Mouse (Mus musculus): Measurements from ENCODE around the gene Klhl29. TPM values are rescaled to one million over a fixed set of nuclear protein-coding genes. Genes with fewer than 3 reads are reported as not detected.

Klhl29 gene
- total RNA-seq, 2 experiments from 2014 or later, result 39.9 to 42.8 TPM

- no peak for DNase-seq
These were observed 118.3 kb downstream of the Klhl29 start for GRCm38 (mm10) chr12:5257174-5257573.

GRCm38 (mm10) chr12:5255079-5255478 is 120.4 kb downstream of the Klhl29 start:
- peak; percentile 48 for DNase-seq
- intact Hi-C loops (cut with DNase I), result no loop called here

More at GRCm38 (mm10) chr12:5257174-5257573, 118.3 kb downstream of the Klhl29 start:
- intact Hi-C loops (cut with DNase I), result no loop called here

GRCm38 (mm10) chr12:5254246-5254982 is 121.1 kb downstream of the Klhl29 start:
- DNase-seq, result no peak
- intact Hi-C loops (cut with DNase I), result no loop called here

GRCm38 (mm10) chr12:5253289-5254005 is 122.0 kb downstream of the Klhl29 start:
- peak; percentile 69 for DNase-seq
- intact Hi-C loops (cut with DNase I), result no loop called here

GRCm38 (mm10) chr12:5252569-5252968 is 122.9 kb downstream of the Klhl29 start:
- no peak for DNase-seq
- intact Hi-C loops (cut with DNase I), result no loop called here

- intact Hi-C loops (cut with DNase I), result no loop called here
- no peak for DNase-seq
These were observed 125.4 kb downstream of the Klhl29 start for GRCm38 (mm10) chr12:5250042-5250441.

GRCm38 (mm10) chr12:5249068-5249467 is 126.4 kb downstream of the Klhl29 start:
- intact Hi-C loops (cut with DNase I), result no loop called here

GRCm38 (mm10) chr12:5247505-5247904 is 128.0 kb downstream of the Klhl29 start:
- intact Hi-C loops (cut with DNase I), result no loop called here
- no peak for DNase-seq

More at GRCm38 (mm10) chr12:5249068-5249467, 126.4 kb downstream of the Klhl29 start:
- DNase-seq, result no peak

GRCm38 (mm10) chr12:5246721-5247341 is 128.7 kb downstream of the Klhl29 start:
- intact Hi-C loops (cut with DNase I), result no loop called here
- no peak for DNase-seq

GRCm38 (mm10) chr12:5246193-5246621 is 129.3 kb downstream of the Klhl29 start:
- no peak for DNase-seq
- intact Hi-C loops (cut with DNase I), result no loop called here

- intact Hi-C loops (cut with DNase I), result no loop called here
- DNase-seq, result peak; percentile 55
These were observed 130.3 kb downstream of the Klhl29 start for GRCm38 (mm10) chr12:5245207-5245597.

- no peak for DNase-seq
- intact Hi-C loops (cut with DNase I), result no loop called here
These were observed 130.9 kb downstream of the Klhl29 start for GRCm38 (mm10) chr12:5244431-5245206.

GRCm38 (mm10) chr12:5243867-5244266 is 131.6 kb downstream of the Klhl29 start:
- intact Hi-C loops (cut with DNase I), result no loop called here
- no peak for DNase-seq

- intact Hi-C loops (cut with DNase I), result no loop called here
- DNase-seq, result no peak
These were observed 132.0 kb downstream of the Klhl29 start for GRCm38 (mm10) chr12:5243449-5243848.

GRCm38 (mm10) chr12:5242551-5243330 is 132.7 kb downstream of the Klhl29 start:
- intact Hi-C loops (cut with DNase I), result no loop called here
- DNase-seq, result no peak

GRCm38 (mm10) chr12:5239451-5240245 is 135.8 kb downstream of the Klhl29 start:
- DNase-seq, result no peak
- intact Hi-C loops (cut with DNase I), result no loop called here

GRCm38 (mm10) chr12:5237078-5237477 is 138.4 kb downstream of the Klhl29 start:
- peak; percentile 85 for DNase-seq
- intact Hi-C loops (cut with DNase I), result no loop called here

- no peak for DNase-seq
- intact Hi-C loops (cut with DNase I), result no loop called here
These were observed 139.9 kb downstream of the Klhl29 start for GRCm38 (mm10) chr12:5235596-5235995.

GRCm38 (mm10) chr12:5230504-5230903 is 145.0 kb downstream of the Klhl29 start:
- DNase-seq, result no peak
- intact Hi-C loops (cut with DNase I), result no loop called here

Data from left cerebral cortex, postnatal 4 days (tissue).